Mouse (Mus musculus) cerebellum, adult 11 months (tissue): ENCODE measurements around the gene F5.

Source experiments
- DNase-seq: peaks from one replicate; pipeline ENCODE4 v3.0.0; 2022

F5 gene

DNA sequence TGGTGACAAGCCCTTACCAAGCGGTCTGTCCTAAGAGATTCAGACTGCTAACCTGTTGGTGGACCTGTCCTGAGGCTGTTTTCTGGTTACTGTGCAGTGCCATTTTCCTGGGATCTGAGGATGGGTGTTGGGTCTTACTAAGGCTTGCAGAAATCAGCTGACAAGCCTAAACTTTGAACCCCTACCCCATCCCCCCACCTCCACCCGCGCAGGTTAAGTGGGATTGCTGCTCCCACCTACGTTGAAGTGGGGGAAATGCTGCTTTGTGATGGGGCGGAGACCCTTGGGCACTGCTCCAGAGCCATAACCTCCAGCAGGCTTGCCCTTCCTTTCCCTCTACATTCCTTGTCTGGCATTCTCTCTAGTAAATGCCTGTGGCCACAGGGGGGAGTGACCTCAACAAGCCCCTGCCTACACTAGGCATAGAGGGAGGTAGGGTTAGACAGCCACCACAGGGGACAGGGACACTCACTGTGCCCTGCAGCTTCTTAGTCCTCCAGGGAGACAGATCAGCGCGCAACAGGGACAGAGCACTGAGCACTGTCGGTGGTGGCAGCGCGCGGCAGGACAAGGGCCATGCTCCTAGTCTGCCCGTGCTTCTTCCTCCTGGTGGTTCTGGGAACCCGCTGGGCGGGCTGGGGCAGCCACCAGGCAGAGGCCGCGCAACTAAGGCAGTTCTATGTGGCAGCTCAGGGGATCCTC lies at the start of gene F5:
TSS of gene F5 (plus strand) at position 452 of the 702 bp plus-strand sequence.
- DNase-seq = no peak

DNA sequence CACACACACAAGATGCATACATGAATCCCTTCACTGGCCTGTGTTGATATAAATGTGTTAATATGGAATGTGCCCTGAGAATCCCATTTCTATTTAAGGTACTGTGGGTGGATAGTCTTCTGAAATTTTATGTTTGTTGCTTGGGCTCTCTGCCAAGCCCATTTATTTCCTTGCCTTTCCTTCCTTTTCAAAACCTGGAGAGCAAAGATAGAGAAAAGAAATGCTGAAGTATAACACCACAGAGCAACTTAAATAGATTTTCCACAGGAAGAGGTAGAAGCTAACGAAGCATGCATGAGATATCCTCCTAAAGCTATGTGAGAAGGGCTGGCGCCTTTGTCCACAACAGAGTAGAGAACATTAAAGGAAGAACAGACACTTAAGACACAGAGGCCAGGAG lies 41.9 kb upstream of the F5 start:
- DNase-seq = no peak

DNA sequence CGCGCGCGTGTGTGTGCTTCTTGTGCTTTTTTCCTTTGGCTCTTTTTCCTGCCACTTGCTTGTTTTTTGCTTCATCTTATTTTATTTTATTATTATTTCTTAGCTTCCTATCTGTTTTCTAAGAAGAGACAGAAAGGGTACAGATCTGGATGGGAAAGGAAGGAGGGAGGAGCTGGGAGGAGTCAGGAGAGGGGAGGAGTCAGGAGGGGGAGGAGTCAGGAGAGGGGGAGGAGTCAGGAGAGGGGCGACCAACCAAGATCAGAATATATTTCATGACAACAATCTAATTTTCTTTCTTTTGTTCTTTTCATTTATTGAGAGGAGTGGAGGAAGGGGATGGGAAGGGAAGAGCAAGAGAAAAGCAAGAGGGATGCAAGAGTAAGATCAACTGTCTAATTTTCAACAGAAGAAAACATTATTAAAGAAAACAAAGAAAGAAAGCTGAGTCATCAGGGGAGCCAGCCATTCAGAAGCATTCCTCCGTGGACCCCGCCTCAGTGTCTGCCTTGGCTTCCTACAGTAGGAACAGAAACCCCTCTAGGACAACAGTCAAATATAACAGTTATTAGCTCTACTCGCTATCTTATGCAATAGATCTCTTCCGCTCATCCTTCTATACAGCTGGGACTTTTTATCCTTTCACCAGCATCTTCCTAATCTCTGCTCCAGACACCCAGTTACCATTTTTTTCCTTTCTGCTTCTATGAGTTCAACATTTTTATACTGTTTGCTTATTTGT lies 40.9 kb upstream of the F5 start:
- no peak for DNase-seq

DNA sequence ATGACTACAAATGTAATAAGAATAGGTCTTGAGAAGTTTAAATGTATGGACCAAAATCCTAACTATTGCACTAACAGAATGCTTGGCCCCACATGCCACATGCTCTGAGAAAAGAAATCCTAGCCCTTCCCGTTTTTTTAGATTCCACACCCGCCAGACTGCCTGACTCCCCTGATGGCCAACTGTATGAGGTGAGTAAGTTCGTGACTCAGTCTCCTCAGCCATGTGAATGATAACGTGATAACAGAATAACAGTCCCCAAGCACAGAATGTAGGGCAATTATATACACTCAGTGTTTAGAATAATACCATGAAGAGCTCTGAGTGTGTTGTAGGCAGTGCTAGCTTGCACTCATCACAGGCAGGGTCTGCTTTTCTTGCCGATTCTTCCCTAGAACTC lies 37.4 kb upstream of the F5 start:
- DNase-seq = no peak

DNA sequence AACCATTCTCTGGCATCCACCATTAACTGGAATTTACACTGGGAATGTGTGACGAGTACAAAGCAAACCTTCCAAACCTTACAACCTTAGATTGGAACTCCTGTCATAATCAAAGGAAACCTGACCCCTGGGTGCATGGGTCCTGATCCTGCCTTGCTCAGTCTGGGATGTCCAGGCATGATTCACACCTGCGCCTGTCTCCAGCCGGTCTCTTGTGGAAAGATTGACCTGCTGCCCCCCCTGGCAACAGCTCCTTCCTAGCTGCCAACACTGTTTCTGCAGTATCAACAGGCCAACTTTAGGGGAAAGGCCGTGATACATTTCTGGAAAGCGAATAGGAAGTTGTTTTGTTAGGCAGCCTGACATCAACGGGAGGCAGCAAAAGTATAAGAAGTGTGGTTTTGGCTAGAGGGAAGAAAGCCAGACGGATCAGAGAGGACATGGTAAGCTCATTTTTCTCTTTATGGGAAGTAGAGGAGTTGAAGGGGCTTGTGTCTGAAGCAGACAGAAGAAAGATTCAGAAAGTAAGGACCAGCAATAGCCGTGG lies 36.6 kb upstream of the F5 start, which contains the start of gene Selp:
TSS of gene Selp (plus strand) at position 318 of the 547 bp plus-strand sequence.
- no peak for DNase-seq

DNA sequence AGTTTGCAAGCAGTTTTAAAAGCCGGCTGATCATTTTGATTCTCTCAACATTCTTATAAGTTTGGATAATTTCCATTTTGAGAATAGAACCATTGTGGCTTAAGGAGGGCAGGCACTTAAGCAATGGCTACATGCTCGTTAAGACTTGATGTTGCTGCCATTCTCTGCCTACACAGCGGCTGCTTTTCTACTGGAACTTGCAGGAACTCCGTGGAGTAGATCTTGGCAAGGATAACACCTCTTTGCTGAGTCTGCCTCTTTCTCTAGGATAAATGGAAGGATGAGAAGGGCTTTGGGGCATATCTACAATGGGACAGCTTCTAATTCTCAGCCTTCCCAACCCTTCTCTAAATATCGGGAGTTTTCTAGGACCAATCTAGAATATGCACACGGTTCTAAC lies 36.0 kb upstream of the F5 start:
- no peak for DNase-seq

DNA sequence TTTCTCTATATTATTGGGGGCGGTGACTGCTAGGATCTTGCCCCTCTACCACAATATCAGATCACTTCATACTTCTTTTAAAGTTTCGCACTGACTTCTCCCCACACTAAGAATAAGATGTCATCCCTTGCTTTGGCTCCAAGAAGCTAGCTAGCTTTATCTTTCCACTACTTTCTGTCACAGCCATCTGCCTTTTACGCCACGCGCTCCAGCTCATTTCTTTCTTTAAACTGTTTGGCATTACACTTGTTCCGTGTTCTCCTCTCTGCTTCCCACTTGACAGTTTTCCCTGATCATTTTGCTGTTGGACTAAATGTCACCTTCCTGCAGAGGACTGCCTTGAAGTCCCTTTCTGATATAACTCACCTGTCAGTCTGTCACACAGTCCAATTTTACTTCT lies 33.8 kb upstream of the F5 start:
- no peak for DNase-seq

DNA sequence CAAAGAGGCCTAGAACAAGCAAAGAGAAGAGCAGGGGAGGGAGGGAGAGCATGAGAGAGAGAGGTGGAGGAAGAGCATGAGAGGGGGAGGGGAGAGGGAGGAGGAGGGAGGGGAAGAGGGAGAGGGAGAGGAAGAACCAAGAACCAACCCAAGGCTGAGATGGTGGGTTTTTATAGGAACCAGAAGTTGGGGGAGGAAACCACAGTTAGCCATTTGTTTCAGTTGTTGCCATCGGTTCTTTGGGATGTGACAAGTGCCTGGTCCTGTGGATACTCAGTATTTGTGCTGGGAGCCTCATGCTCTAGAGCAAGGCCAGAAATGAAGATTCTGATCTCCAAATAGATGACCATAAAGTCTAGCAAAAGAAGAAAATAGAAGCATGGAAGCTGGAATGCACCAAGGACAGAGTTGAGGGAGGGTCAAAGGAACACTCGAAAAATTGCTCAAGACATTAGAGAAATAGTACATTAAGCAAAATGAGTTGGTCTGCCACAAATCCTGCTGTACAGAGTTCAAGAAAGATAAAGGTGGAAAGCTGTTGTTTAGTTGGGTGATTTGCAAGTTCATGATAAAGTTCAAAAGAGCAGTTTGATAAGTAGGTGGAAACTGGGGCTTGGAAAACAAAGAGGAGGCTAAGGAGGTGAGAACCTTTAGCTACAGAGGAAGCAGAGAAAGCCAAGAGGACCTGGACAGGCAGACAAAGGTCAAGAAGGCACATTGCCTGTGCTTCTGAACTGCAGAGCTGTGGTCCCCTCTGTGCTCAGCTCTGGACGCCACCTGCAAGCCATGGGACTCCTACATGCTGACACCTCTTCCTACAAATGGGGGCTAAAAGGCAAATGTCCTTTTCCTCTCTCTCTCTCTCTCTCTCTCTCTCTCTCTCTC lies 31.5 kb upstream of the F5 start:
- no peak for DNase-seq

DNA sequence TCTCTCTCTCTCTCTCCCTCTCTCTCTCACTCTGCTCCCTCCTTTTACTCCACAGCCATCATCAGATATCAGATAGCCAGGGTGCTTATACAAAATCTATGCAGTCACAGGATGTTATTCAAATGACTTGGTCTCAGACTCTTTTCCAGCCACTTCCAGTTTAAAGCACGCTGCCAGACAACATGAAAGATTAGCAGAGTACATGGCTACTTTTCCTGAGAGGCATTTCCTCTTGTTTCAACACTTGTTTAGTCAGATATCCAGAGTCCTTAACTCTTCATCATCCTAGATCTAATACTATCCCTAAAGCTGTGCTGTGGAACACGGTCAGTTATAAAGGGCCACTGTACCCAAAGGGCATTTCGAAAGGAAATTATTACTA lies 30.9 kb upstream of the F5 start:
- DNase-seq = no peak

DNA sequence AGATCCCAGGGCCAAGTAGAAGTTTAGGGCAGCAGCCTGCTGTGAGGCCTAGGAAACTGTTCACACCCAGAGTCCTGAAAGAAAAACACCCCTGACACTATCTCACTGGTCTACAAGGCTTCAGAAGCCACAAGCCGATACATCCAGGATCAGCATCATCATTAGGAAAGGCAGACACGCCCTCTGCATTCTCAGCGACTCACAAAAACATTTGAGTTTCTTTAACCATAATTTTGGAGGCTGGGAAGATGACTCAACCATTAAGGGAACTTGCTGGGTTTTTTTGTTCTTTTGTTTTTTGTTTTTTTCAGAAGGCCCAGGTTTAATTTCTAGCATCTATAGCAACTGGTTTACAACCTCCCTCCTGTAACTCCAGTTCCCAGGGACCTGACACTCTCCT lies 27.8 kb upstream of the F5 start:
- no peak for DNase-seq

DNA sequence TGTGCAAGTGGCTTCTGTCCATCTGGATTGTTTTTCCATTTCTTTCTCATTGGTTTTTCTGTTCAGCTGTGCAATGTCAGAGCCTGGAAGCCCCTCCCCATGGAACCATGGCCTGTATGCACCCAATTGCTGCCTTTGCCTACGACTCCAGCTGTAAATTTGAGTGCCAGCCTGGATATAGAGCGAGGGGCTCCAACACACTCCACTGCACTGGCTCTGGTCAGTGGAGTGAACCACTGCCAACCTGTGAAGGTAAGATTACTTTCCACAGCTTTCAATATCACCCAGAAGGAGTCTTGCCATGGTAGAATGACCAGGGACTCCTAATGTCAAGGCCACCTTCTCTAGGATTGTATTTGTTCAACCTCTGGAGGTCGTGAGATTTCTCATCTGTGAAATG lies 21.6 kb upstream of the F5 start:
- no peak for DNase-seq

DNA sequence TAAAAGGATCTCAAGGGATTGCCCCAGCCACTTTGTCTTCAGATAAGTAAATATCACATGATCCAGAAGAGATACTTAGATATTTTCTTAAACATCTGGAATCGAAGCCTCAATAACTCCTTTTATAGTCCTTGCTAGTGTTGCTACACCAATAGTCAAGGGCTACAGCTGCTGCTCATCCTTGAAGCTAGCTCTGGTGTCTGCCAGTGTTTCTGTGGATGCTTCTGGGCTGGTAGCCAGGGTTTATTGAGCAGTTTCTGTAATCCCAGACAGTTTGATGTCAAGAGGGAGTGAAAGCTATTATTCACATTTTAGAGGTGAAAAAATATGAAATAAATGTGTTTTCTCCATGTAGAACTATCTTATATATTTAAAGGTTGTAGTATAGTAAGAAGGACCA lies 19.0 kb upstream of the F5 start:
- no peak for DNase-seq

DNA sequence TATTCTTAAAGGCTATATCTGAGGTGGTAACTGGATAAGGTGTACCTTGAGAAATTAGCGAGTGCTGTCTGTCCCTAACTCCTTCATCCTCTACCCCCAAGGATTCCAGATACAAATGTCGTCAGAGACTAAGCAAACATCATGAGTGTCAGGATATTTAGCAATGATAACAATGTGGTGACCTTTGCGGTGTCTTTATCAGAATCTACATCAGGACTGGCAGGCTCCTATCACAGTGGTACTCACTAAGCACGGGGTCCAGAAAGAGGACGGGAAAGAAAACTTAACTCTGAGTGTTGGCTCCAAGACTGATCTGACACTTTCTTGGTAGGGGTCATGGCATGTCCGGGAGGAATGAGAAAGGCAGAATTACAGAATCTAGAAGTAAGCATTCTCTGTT lies 17.5 kb upstream of the F5 start:
- DNase-seq = no peak

DNA sequence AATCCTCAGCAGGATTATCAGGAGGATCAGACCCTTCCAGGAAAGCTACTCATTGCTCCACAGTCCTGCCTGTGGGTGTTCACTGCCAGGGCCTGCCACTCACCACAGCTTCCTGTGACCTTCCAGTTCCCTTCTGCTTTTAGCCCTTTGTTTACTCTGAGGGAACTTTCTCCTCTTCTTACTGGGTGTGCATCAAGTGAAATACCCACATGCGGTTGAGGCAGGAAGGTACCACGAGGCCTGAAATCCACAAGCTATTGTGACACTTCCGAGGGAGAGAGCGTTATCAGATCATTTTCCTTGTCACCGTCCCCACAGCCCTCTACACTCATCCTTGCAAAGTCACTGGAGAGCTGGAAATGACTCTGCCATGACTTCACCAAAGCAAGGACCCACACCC lies 16.3 kb upstream of the F5 start:
- no peak for DNase-seq

DNA sequence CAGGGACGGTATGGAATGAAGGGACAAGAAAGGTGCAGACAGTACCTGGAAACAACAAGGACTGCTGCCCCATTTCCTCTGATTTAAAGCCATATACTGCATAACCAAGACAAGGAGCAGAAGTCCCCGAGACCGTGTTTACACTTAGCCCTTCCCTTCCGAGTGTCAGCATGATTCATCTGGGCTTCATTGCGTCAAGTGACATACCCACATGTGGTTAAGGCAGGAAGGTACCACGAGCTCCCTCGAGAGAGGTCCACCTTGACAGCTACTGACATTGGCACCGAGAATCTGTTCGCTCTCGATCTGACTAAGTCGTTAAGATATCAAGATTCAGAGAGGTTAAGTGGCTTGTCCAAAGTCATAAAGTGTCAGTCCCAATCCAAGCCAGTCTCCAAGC lies 15.7 kb upstream of the F5 start:
- DNase-seq = no peak

DNA sequence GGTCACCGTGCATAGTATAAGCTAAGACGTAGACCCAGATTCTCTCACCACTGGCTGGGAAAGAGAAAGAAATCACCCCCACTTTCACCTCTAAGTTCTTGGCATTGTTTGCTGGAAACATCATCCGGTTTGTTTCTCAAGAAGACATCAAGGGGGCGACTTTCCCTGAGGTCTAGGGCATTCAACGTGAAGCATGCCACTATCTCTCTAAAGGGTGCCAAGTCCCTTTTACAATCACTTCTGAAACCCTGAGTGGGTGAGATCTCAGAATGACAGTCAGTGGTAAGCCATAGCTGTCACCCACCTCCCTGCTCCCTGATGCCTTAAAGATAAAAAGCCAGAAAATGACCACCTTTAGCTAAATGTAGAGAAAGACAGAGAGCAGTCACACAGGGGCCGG lies 15.0 kb upstream of the F5 start:
- DNase-seq = no peak

DNA sequence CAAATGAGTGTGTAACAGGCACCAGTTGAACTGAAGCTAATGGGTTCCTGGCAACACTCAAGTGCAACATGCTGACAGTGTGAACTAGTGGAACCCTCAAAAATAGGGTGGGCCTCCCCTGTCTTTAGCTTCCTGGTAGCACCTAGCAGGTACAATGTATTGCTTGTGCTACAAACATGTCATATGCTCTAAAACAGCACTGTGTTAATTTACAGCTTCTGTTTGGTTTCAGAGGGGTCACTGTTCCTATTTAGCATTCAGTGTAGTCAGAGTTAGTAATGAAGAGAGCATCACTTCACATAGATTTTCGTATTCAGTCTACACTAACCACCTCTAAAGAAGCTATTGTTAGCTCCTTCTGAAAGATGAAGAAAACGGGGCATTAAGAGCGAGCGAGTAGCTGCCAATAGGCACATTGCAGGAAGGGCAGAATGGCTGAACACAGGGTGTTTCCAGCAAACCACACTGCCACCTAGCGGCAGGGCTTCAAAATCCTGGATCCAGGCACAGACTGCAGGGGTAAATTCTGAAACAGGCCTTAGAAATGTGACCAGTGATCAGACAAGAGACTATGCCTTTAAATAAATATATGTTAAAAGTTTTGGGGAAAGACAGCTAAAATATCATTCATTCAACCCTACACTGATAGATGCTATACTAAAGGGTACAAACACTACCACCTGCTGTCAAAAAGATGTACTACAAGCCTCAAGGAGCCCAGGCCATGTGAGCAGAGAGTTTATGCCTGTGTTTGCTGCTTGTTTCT lies 13.1 kb upstream of the F5 start:
- DNase-seq = peak; percentile 9

DNA sequence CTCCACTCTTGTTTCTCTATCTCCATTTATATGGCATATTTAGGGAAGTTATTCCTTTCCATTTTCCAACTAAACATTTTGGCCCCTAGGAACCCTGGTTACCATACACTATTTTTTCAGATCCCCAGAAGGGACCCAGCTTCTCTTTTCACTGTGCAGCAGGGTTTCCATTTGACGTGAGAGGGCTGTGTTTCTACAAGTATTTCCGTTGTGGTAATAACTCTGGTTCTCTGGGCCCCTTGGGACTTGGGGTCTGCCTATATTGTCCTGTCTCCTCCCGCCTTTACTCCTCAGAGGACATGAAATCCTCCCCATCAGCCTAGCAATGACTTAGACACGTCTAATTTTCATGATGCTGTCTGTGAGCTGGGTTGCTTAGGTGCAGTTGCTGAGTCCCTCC lies 12.2 kb upstream of the F5 start:
- no peak for DNase-seq

DNA sequence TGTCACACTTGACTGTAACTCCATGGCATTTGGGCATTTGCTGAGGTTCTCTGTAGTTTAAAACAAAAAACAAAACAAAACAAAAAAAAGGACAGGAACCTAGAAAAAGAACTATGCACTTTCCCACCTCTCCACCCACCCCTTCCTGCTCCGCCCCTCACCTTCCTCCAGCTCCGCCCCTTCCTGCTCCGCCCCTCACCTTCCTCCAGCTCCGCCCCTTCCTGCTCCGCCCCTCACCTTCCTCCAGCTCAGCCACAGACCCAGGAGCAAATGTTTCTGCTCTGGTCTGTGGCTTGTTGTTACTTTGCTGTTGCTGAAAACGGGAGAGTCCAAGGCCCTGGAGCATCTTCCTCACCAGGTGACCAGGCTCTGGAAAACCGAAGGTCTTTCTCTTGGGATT lies 2.6 kb upstream of the F5 start:
- no peak for DNase-seq

DNA sequence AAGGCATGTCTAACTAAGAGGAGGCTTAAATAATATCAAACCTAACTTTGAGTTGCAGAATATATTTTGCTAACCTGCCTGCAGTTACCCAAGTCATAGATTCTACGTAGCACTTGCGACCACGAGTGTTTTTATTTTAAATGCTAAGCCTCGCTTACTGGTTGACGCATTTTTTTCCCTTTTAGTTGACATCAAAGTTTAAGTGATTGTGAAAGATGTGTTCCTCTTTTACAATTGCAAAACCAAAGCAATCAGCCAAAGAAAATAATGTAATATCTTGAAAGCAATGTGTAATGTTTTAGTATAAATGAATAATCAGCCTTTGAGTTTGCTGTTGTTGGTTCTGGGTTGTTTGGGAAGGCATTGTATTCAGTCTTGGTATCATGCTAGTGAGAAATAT lies 1.2 kb downstream of the F5 start:
- DNase-seq = no peak

DNA sequence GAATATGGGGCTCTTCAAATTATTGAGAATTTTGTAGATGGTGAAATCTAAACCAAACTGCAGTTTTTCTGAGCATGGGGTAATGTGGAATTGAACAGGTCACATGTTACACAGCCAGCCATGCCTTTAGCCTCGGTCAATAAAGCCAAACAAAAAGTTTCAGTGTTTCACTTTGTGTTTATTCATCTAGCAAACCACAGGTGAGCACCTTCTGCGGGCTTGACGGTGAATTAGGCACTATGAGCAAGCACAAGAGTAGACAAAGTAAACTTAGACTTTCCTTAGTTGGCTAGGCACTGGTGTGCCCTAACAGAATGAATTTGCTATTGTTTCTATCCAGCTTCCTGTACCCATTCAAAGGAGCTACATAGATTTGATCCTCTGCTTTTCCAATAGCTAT lies 3.3 kb downstream of the F5 start:
- DNase-seq = no peak

DNA sequence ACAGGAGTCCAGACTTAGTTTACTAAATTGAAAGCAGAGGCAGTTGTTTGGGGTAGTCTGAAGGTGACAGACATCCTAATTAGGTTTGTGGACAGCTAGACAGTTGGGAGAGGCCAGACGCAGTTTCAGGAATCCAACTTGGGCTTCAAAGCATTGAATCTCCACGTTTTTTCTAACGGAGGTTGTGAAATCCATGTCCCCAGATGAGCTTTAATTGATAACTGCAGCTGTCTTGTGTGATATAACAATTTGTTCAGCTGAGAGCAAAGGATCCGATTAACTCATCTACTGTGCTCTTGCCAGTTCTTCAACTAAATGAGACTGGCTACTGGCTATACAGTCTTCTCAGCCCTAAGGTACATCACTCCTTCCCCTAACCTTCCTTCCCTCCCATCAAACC lies 6.9 kb downstream of the F5 start:
- no peak for DNase-seq

DNA sequence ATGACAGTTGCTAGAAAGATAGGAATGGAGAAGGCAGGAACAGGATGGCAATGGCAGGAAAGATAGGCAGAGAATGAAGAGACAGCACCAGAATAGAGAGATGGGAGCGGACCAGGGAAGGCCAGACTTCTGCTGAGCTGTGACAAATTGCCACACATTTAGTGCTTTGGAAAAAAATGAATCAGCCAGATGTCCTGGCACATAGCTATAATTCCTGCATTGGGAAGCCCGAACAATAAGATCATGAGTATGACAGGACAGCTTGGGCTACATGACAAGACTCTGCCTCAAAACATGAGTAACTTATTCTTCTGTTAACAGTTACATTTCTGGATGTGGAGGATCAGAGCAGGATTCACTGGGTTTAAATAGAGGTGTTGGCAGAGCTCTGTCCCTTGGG lies 8.1 kb downstream of the F5 start:
- no peak for DNase-seq
